Mouse (Mus musculus): ENCODE measurements at regions not wholly inside any gene's neighbourhood (a gene's known extent, or its start where the extent isn't known, plus 50 kb on each side); places are given as distances from the start of the nearest gene placed in this dataset.

DNA sequence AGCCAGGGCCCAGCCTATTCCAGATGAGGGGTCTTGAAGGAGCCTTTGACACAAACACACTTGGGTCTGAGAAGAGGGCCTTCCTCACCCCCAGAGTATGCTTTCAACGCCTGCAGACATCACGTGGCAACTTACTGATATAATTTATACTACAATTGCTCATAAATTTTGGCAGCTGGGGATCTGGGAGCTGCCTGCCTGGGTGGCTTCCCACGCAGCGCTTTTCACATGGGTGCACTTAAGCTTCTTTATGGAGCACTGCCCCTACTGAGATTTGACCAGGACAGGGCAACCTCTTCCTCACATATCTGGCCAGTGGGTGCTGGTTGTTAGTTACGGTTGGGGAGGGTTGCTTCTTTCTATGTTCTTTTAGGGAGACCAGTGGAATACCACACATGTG lies 61.6 kb downstream of the Spesp1 start:
- no peak for DNase-seq (ENCODE audit: low read depth)

DNA sequence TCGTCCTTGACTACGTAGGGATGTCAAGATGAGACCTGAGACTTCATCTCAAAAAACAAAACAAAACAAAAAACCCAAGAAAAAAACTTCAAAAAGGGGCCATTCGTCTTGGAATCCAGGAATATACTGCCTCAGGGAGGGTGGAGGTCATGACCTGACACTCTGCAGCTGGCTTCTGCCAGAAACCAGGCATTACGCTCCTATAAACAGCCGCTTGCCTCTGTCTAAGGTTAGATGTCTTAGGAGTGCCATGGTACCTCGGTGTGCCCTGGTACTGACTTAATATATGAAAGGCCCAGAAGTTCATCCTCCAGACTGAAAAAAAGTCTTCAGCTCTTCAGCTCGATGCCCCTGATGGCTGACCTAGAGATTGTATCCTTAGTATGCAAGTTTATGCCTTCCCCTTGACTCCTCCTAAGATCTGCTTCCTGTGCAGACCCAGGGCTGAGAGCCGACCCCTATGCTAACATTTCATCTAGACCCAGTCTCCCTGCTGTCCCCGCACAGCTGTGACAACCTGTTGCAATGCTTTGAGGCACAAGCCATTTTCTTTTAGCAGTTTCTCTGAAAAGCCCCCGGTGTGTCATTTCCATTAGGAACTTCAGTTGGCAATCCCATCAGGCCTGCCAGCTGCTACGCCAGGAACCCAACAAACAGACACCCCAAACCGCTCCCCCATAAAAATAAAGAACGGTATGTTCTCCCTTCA lies 66.7 kb downstream of the Spesp1 start:
- no peak for DNase-seq (ENCODE audit: low read depth)

DNA sequence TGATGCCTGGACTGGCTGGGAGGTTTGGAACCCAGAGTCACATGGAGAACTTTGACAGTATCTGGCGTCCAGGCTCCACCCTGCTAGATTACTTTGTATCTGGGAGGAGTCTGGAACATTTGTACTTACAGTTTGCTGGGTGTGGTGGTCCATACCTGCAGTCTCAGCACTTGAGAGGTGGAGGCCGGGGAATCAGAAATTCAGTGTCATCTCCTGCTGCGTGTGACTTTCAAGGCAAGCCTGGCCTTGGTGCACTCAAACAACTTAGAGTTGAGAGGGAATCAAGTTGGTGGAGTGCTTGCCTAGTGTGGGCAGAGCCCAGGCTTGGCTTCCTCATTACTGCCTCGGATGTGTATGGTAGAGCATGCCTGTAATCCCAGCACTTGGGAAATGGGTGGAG lies 67.5 kb downstream of the Spesp1 start:
- no peak for DNase-seq (ENCODE audit: low read depth)

DNA sequence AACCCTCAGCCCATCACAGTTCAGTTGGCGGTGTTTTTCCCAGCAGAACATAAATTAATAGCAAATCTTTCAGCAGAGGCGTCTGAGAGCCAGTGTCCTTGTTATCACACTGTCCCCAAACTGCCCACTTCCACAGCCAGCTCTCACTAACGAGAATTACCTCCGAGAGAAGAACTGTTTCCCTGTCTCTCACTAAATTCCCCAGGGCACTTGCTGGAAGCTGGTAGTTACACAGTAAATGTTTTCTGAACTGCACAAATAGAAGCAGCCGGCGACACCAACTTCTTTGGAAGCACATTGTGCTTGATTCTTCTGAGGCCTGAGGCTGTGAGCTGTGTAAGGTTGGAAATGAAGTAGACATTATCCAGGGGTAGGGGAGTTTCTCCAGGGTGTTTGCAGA lies 69.4 kb downstream of the Spesp1 start:
- DNase-seq (ENCODE audit: low read depth), result no peak

DNA sequence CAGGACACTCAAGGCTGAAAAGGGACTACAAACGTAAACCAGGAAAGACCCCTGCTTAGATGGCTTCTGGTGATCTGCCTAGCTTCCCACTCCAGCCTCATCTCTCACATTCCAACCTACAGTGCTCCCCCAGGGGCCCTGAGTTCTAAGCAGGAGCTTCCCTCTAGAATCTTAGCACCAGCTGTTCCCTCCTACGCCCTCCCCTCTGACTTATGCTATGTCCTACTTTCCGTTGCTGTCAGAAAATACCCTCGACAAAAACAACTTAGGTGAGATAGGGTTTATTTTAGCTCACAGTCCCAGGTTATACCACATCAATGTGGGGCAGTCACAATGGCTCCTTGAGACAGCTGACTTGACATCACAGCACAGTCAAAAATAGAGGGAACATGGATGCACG lies 71.2 kb downstream of the Spesp1 start:
- no peak for DNase-seq (ENCODE audit: low read depth)

DNA sequence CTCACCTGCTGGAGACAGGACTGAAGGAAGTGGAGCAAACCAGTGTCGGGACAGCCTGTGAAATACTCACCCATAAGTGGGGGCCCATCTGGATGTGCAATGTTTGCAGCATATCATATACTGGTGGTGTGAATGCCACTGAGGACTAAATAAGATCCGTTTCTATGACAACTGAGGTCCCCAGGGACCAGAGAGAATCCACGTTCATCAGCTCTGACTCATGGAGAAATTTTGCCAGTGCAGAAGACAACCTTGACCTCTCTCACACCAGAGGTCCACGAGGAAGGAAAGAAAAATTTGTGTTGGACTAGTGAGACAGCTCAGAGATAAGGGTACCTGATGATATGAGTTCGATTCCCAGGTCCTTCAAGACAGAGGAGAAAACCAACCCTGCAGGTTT lies 73.6 kb downstream of the Spesp1 start:
- peak; percentile 59 for DNase-seq (ENCODE audit: low read depth)

DNA sequence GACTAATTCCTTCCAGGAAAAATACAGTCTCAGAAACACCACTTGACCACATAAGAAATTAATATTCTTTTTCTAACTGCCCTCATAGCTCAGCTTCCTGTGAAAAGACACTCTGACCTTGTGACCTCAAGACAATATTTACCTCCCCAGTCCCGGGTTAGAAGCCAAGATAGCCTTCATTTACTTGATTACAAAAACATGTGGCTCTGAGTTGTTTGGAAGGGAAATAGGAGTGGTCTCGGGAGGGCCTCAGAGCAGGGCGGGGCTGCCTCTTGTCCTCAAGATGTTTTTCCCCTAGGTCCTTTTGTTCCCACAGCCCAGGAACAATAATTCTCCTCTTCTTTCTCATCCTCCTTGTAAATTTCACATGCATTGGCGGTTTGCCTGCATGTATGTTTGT lies 76.7 kb downstream of the Spesp1 start:
- DNase-seq (ENCODE audit: low read depth), result no peak

DNA sequence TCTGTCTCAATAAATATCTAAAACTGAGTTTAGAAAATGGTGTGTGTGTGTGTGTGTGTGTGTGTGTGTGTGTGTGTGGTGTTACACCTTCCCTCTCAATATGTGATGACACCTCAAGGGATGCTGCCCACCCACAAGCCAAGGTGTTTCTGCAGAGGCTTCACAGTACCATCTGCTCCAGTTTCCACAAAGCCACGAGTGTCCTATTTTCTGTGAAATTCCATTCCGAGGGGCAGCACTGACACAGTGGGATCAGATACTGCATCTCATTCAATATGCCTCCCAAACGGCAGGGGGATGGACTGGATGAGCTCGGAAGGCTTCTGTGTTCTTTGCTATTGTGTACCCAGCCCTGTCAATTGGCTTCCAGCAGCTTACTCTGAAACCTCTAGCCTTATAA lies 78.5 kb downstream of the Spesp1 start:
- no peak for DNase-seq (ENCODE audit: low read depth)

DNA sequence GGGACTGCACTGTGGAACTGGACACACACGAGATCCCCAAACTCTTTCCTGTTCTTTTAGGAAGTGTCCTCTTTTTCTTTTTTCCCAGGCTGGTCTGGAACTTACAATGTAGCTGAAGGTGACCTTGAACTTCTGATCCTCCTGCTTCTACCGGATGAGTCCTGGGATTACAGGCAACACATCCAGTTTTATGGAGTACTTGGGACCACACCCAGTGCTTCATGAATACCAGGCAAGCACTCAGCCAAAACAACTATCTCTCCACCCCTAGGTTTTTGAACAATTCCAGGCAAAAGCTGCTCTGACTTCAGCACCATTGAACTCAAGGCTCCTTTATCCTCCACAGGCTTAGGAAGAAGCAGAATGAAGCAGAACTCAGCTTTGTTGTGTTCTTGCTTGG lies 79.7 kb downstream of the Spesp1 start:
- no peak for DNase-seq (ENCODE audit: low read depth)

DNA sequence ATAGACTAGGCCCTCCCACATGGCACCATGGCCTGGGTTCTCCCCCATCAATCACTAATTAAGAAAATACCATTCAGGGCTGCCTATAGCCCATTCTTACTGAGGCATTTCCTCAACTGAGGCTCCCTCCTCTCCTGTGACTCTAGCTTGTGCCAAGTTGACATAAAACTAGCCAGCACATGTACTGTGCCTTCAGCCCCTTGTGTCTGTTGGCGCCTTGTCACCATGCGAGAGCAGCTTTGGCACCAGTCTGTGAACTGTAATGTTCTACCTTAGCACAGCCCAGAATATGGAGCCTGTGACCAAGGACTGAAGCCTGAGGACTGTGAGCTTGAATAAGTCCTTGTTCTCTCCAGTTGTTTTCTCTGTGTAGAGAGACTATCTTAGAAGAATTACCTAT lies 75.0 kb upstream of the Glce start:
- no peak for DNase-seq (ENCODE audit: low read depth)

DNA sequence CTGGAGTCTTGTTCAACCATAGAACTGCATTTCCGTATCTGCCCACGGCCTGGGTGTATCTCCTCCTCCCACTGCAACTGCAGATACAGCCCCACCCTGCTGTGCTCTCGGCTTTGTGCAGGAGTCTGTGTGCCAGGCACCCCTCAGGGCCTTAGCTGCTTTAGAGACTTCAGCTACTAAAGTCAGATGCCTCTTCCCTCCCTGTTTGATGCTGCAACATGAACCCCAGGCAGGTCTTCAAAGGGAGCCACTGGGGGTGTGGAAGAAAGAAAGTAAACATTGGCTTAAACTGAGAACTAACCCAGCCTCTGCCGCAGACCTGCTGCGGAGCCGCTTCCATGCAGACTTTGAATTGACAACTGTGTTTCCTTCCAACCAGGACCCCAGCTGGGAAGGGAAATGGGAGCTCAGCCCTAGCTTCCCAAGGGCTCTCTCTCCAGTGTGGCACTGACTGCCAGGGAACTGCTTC lies 70.0 kb upstream of the Glce start:
- no peak for DNase-seq (ENCODE audit: low read depth)

DNA sequence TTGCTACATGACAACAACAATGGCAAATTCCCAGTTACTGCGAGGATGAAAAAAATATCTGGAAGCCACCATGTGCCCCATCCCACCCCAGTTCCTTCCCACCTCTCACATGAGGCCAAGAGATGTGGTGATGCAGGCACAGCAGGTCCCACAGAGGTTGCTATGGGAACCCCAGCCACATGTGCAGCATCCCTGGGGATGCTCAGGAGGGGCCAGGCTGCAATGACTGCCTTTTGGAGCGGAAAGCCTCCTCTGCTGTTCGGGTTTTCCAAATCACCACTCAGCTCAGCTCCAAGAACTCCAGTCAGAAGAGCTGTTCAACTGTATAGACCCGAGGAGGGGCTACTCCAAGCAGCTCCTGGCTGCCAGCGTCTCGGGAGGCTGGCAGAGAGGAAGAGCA lies 68.0 kb upstream of the Glce start:
- DNase-seq (ENCODE audit: low read depth), result no peak

DNA sequence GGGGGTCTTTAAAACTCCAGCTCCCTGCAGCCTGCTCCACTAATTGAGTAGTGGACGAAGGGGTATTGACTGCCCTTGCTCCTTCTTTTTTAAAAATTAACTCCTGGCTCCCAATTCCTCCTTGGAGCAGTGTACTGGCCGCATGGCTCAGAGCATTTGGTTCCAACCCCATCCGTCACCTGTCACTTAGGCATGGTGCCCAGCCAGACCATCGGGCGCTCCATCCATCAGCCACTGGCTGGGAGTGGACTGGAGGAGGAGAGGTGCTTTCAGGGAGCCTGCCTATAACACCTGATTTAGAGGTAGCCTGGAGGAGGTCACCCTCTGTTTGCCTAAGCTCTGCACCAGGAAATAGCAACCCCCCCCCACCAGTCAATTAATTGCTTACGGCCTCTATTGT lies 66.4 kb upstream of the Glce start:
- DNase-seq (ENCODE audit: low read depth), result no peak

DNA sequence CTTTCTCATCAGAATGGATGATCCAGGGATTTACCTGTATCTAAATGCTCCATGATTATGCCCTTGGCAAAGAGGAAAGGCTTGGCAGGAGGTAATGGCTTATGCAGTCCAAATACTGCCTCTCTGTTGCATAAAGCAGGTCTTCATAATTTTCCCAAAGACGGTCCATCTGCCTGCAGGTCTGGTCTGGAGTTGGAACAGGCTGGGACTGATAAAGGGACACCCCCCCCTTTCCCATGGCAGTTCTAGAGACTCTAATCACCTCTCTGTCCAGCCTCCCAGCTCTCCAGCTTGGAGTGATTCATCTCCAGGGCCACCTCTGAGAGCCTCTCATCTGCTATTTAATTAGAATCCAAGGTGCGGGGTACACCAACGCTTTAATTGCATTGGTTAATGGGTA lies 65.9 kb upstream of the Glce start:
- DNase-seq (ENCODE audit: low read depth), result no peak

DNA sequence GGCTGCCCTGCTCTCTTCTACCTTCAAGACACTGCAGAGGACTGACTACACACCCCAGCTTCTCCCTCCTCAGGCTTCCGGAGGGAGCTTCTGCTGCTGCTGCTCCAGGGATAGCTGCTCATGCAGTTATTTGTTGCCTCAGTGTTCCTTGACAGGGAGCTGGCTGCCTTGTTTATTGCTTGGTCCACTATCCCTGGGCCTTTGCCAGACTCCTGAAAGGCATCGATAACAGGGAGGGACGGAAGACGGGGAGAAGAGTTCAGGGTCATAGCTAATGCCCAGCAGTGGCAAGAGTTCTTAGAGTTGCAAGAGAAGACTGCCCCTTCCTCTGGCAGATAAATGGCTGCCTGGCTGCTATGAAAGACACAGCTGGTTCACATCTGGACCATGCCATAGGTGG lies 64.4 kb upstream of the Glce start:
- no peak for DNase-seq (ENCODE audit: low read depth)

DNA sequence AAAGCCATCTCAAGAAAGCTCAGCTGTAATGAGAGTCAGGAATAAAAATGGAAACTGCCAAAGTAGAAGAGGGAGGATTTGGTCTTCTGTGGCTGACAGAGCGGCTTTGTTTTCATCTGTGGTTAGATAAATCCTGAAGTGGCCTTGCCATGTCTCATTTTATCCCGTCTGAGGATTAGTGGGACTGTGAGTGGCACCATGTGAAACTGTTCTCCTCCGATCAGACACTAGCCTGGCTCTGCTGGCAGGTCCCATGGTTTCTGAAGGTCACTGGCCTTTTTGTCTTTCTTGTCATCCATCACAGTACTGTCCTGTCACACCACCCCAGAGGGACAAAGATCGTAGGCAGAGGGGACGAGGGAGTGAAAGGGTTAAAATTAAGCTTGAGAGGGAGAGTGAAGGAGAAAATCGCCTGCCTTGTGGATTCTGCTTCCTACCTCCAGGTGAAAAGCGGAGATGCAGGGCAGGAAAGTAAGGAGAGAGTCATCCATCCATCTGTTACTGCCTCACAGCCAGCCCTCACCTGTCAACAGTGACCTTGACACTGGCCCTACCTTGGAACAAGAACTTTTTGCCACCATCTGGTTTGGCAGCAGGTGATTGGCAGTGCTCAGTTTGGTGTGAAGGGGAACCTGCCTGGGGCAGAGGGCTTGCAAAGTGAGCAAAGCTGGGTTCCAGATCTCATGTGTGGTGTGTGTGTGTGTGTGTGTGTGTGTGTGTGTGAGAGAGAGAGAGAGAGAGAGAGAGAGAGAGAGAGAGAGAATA lies 63.2 kb upstream of the Glce start:
- no peak for DNase-seq (ENCODE audit: low read depth)

DNA sequence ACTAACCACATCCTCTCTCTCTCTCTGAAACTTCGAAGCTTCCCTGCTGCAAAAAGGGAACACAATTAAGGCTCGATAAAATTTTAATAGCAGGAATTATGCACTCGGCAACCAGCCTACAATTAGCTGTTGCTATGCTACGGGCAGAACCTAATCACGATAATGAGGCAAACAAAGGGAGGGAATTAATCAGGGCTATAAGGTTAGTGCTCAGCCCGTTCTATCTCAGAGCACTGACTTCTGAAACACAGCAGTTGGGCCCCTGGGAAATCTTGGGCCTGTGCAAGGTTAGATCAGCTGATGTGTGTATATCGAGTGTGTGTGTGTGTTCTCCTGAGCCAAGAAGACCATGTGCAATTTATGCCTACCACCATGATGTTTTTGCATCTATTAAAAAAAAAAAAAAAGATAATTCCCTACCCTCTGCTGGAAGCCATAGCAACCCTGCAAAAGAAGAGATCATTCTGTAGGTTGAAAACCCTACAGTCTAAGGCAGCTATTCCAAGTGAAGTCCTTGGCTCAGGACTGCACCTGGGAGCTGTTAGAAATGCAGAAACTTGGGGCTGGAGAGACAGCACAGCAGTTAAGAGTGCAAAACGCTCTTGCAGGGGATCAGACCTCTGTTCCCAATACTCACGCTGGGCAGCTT lies 58.9 kb upstream of the Glce start:
- DNase-seq (ENCODE audit: low read depth), result no peak

DNA sequence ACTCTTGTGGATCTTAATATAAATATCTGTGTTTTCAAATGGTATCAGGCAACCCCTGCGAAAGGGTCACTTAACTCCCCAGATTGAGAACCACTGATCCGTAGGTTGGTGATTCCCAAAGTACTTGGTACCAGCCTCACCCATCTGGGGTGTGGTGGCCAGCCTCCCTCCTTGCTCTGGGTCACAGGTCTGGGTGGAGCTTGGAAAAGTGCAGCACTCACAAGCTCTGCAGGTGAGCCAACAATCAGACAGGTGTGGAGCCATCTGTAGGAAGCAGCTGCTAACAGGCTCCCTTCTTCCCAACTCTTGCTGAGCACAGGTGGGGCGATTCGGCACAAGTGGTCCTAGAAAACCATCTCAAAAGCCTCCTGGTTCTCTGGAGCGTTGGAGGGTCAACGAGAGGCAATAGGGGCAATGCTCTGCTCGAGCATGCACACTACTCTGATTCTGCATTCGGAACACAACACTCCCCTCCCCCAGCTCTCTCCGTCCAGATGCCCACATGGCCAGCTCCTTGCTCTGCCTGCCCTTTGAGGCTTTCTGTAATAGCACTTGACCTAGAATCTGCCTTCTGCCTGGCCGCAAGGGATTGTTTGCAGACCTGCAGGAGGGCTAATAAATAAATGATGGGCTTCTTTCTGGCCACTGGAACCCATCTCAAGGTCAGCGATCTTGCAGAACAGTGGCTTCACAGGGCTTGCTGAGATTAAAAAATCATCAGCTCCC lies 58.2 kb upstream of the Glce start:
- DNase-seq (ENCODE audit: low read depth), result no peak

DNA sequence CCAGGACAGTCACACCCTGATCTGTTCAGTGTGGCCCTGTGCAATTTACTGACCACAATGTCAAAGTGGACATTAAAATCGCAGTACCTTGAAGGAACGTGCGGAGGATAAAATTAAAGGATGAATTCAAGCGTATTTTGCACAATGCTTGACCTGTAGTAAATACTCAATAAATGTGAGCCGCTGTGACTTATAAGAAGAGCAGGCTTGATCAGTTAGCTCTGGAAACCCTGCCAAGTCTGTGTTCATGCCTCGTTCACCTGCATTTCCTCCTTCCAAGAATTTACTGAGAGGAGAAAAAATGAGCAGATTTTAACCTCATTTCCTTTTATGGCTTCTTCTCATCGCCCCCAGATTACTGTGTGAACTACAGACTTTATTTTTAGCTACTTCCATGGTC lies 52.2 kb upstream of the Glce start:
- no peak for DNase-seq (ENCODE audit: low read depth)

Measured in NIH3T3 (cell line).